Mouse (Mus musculus) left cerebral cortex, postnatal 14 days (tissue): Measurements from ENCODE around the gene Cadm3. TPM values are rescaled to one million over a fixed set of nuclear protein-coding genes. Genes with fewer than 3 reads are reported as not detected.

Experiments used
- DNase-seq, 2 experiments: peaks; one replicate each; pipeline ENCODE4 v3.0.0; 2021 to 2022; ENCODE audit warnings: low spot score in 2 of 2, mixed read lengths in 1 of 2
- intact Hi-C: fragments of 180-260 bp; cut with DNase I; formaldehyde crosslinking; loops from one replicate; pipeline ENCODE4 v1.15.1; 2025
- total RNA-seq, 2 experiments: library from RNA; stranded (reverse); gene quantifications; 2 replicates each; pipeline ENCODE4 v1.2.3; 2021

Cadm3 gene
- total RNA-seq, 2 experiments from 2014 or later: 482 to 514 TPM

- no peak for DNase-seq
- intact Hi-C loops: no loop called here
These were observed 4.1 kb downstream of the Cadm3 start for GRCm38 (mm10) chr1:173363436-173363835.

GRCm38 (mm10) chr1:173361651-173362050 lies 5.8 kb downstream of the Cadm3 start:
- no peak for DNase-seq
- intact Hi-C loops: no loop called here

GRCm38 (mm10) chr1:173359590-173360290 lies 7.8 kb downstream of the Cadm3 start:
- intact Hi-C loops: no loop called here
- no peak for DNase-seq

GRCm38 (mm10) chr1:173357799-173358198 lies 9.7 kb downstream of the Cadm3 start:
- DNase-seq: peak; percentile 50 to 53
- intact Hi-C loops: no loop called here

GRCm38 (mm10) chr1:173356699-173357098 lies 10.8 kb downstream of the Cadm3 start:
- no peak for DNase-seq
- intact Hi-C loops: no loop called here

- intact Hi-C loops: no loop called here
- DNase-seq: peak; percentile 46 to 73
These were observed 12.2 kb downstream of the Cadm3 start for GRCm38 (mm10) chr1:173355107-173355846.

GRCm38 (mm10) chr1:173350372-173350957 lies 17.0 kb downstream of the Cadm3 start, which contains the start of gene Aim2:
Aim2 (plus strand) TSS chr1:173350879.
- DNase-seq: no peak
- intact Hi-C loops: no loop called here

- intact Hi-C loops: no loop called here
- peak; percentile 40 to 51 for DNase-seq
These were observed 17.5 kb downstream of the Cadm3 start for GRCm38 (mm10) chr1:173349946-173350345.

- intact Hi-C loops: no loop called here
- DNase-seq: no peak
These were observed 18.3 kb downstream of the Cadm3 start for GRCm38 (mm10) chr1:173349192-173349591.

GRCm38 (mm10) chr1:173348527-173348926 lies 19.0 kb downstream of the Cadm3 start:
- intact Hi-C loops: no loop called here
- DNase-seq: no peak

GRCm38 (mm10) chr1:173345112-173345511 lies 22.4 kb downstream of the Cadm3 start:
- no peak for DNase-seq
- intact Hi-C loops: no loop called here

- no peak for DNase-seq
- intact Hi-C loops: no loop called here
These were observed 23.6 kb downstream of the Cadm3 start for GRCm38 (mm10) chr1:173343934-173344333.

- no peak for DNase-seq
- intact Hi-C loops: no loop called here
These were observed 25.1 kb downstream of the Cadm3 start for GRCm38 (mm10) chr1:173342425-173342824.

GRCm38 (mm10) chr1:173339543-173339942 lies 28.0 kb downstream of the Cadm3 start:
- intact Hi-C loops: loop anchor here (5.0 kb wide), 1 partner anchor 38 kb away; no protein-coding TSS in a partner anchor
- peak; percentile 64 to 75 for DNase-seq

GRCm38 (mm10) chr1:173337008-173337407 lies 30.5 kb downstream of the Cadm3 start:
- intact Hi-C loops: loop anchor here (5.0 kb wide), 1 partner anchor 40 kb away; no protein-coding TSS in a partner anchor
- DNase-seq: peak; percentile 32 to 55

GRCm38 (mm10) chr1:173335903-173336302 lies 31.6 kb downstream of the Cadm3 start:
- intact Hi-C loops: loop anchor here (5.0 kb wide), 1 partner anchor 41 kb away; no protein-coding TSS in a partner anchor
- peak in 1 of 2 experiments; percentile 10 for DNase-seq

GRCm38 (mm10) chr1:173333312-173334253 lies 33.9 kb downstream of the Cadm3 start, which contains the start of gene Ackr1:
Ackr1 (minus strand) TSS chr1:173333750.
- intact Hi-C loops: no loop called here
- no peak for DNase-seq

GRCm38 (mm10) chr1:173332418-173332817 lies 35.1 kb downstream of the Cadm3 start:
- no peak for DNase-seq
- intact Hi-C loops: no loop called here

GRCm38 (mm10) chr1:173329743-173330142 lies 37.8 kb downstream of the Cadm3 start:
- DNase-seq: peak in 1 of 2 experiments; percentile 22
- intact Hi-C loops: no loop called here
